Mouse (Mus musculus) liver, postnatal 0 days (tissue): ENCODE measurements around the gene Atl1. TPM values are rescaled to one million over a fixed set of nuclear protein-coding genes. Genes with fewer than 3 reads are reported as not detected.
A peak's percentile ranks its signal among the peaks of the same experiment; 100 is the strongest.

Experiments
- ATAC-seq: fragments of 200-750 bp; cut with Nextera tagmentation; 2 replicates; pipeline ENCODE4 v1.8.0; 2017; ENCODE audit warnings: mild to moderate bottlenecking, moderate library complexity
- DNase-seq: peaks from one replicate; pipeline ENCODE4 v3.0.0-alpha.2; 2016
- H3K27ac ChIP-seq: fragments of 300-500 bp; sonication (generic); 2 replicates; pipeline ENCODE4 v1.5.1; 2014; ENCODE audit warnings: antibody characterized with exemption, moderate library complexity, mild to moderate bottlenecking, low read depth
- H3K27me3 ChIP-seq: fragments of 300-500 bp; sonication (generic); 2 replicates; pipeline ENCODE4 v1.6.1; 2014; ENCODE audit warnings: low read length, control low read depth, mixed read lengths; ENCODE audit not compliant: insufficient read depth
- H3K36me3 ChIP-seq: fragments of 300-500 bp; sonication (generic); replicated peaks from 2 replicates; pipeline ENCODE4 v1.6.1; 2014; ENCODE audit warnings: mild to moderate bottlenecking, control low read depth, low read length, moderate library complexity, mixed read lengths; ENCODE audit not compliant: insufficient read depth
- H3K4me1 ChIP-seq: fragments of 300-500 bp; sonication (generic); 2 replicates; pipeline ENCODE4 v1.6.1; 2014; ENCODE audit warnings: antibody characterized with exemption, mild to moderate bottlenecking, control low read depth; ENCODE audit not compliant: insufficient read depth
- H3K4me2 ChIP-seq: fragments of 300-500 bp; sonication (generic); 2 replicates; pipeline ENCODE4 v1.6.1; 2014; ENCODE audit warnings: low read depth, mild to moderate bottlenecking, low read length, moderate library complexity, mixed read lengths
- H3K4me3 ChIP-seq: fragments of 300-500 bp; sonication (generic); 2 replicates; pipeline ENCODE4 v1.5.1; 2014; ENCODE audit warnings: low read depth, low read length
- H3K9ac ChIP-seq: fragments of 300-500 bp; sonication (generic); replicated peaks from 2 replicates; pipeline ENCODE4 v1.6.1; 2014; ENCODE audit warnings: mild to moderate bottlenecking, moderate library complexity
- H3K9me3 ChIP-seq: fragments of 300-500 bp; sonication (generic); 2 replicates; pipeline ENCODE4 v1.6.1; 2016; ENCODE audit warnings: mild to moderate bottlenecking, control low read depth, low read length, mixed read lengths
- CTCF ChIP-seq: sonication (generic); IDR thresholded peaks from 2 replicates; pipeline ENCODE4 v1.5.1; 2016; ENCODE audit warnings: antibody characterized with exemption, low read depth
- EP300 ChIP-seq: IDR thresholded peaks from 2 replicates; pipeline ENCODE4 v1.6.1; 2016; ENCODE audit warnings: antibody characterized with exemption, low read depth, mild to moderate bottlenecking
- WGBS: fragments of 180-500 bp; shearing (Covaris S2); extraction: QIAGEN DNeasy Blood & Tissue Kit; methylation state at CpG from one replicate; pipeline ENCODE4 v1.1.7; 2014; ENCODE audit not compliant: insufficient replicate concordance; 5-methylcytosine and 5-hydroxymethylcytosine counted together
- polyA plus RNA-seq: library from polyadenylated mRNA; unstranded; fragments of >200 nt; fragmentation: Nextera tagmentation; extraction: Ambion mirVana; gene quantifications from 2 replicates; pipeline ENCODE4 v1.2.1, GENCODE M21; 2015

The Atl1 gene
- polyA plus RNA-seq, 1 experiment from 2014 or later, result 1.0 TPM

- TF ChIP-seq CTCF (no peak), EP300 (no peak)
- Histone ChIP-seq H3K27me3 (no peaks in the 10 kb centered on the region), H3K9ac (no peak overlapping the region), H3K36me3 (peaks cover 29% of the 10 kb centered on the region), H3K4me1 (peaks cover 12% of the 10 kb centered on the region), H3K27ac (no peak overlapping the region; the same call in 1 of the 2 replicates), H3K4me2 (no peak overlapping the region), H3K9me3 (no peaks in the 10 kb centered on the region), H3K4me3 (no peak overlapping the region)
- ATAC-seq (no peak), DNase-seq (no peak)
- WGBS, result 61% methylated on average over 9 of the region's 9 CpGs
These were observed 85.1 kb downstream of the Atl1 start for GRCm38 (mm10) chr12:69977376-69977998.

- Histone ChIP-seq H3K27me3 (no peaks in the 10 kb centered on the region), H3K36me3 (peaks cover 40% of the 10 kb centered on the region), H3K27ac (no peak overlapping the region), H3K4me1 (peaks cover 21% of the 10 kb centered on the region), H3K4me2 (no peak overlapping the region), H3K9me3 (no peaks in the 10 kb centered on the region), H3K4me3 (no peak overlapping the region), H3K9ac (no peak overlapping the region)
- ATAC-seq (no peak), DNase-seq (no peak)
- 73% methylated on average over 5 of the region's 5 CpGs for WGBS
- TF ChIP-seq EP300 (no peak), CTCF (peak; percentile 54)
These were observed 90.5 kb downstream of the Atl1 start for GRCm38 (mm10) chr12:69982874-69983273.

- TF ChIP-seq EP300, result 0 out of 2 replicates have a peak, but pooled peaks have one; percentile 10
- no peak for TF ChIP-seq CTCF
- Histone ChIP-seq H3K4me3 (peak overlapping the region; percentile 90), H3K27me3 (no peaks in the 10 kb centered on the region), H3K9me3 (no peaks in the 10 kb centered on the region), H3K36me3 (peaks cover 31% of the 10 kb centered on the region), H3K9ac (peak overlapping the region; percentile 99), H3K4me2 (peak overlapping the region; percentile 92), H3K4me1 (peaks cover 18% of the 10 kb centered on the region), H3K27ac (peak overlapping the region; percentile 99)
- ATAC-seq, result no peak
- no peak for DNase-seq
- 25% methylated on average over 4 of the region's 4 CpGs for WGBS
These were observed 93.1 kb downstream of the Atl1 start for GRCm38 (mm10) chr12:69985546-69985945.

GRCm38 (mm10) chr12:69986241-69986762, 93.9 kb downstream of the Atl1 start:
- Histone ChIP-seq H3K36me3 (peaks cover 28% of the 10 kb centered on the region), H3K27me3 (no peaks in the 10 kb centered on the region), H3K9ac (peak overlapping the region; percentile 99), H3K4me2 (peak overlapping the region; percentile 92), H3K4me1 (peaks cover 15% of the 10 kb centered on the region), H3K4me3 (peak overlapping the region; percentile 90), H3K9me3 (no peaks in the 10 kb centered on the region), H3K27ac (peak overlapping the region; percentile 99)
- peak; percentile 61 for DNase-seq
- ATAC-seq, result peak; percentile 35
- TF ChIP-seq EP300 (no peak), CTCF (no peak)
- WGBS, result under 1% methylated on average over 35 of the region's 36 CpGs

GRCm38 (mm10) chr12:69986786-69987497, 94.5 kb downstream of the Atl1 start, which contains the start of gene Sav1:
TSS of gene Sav1 (minus strand) at chr12:69987002.
- peak; percentile 94 for ATAC-seq
- 2% methylated on average over 84 of the region's 102 CpGs for WGBS

GRCm38 (mm10) chr12:69995382-69995781, 103.0 kb downstream of the Atl1 start:
- H3K36me3 ChIP-seq, result no peaks in the 10 kb centered on the region
- no peaks in the 10 kb centered on the region for H3K9me3 ChIP-seq
- H3K27ac ChIP-seq, result no peak overlapping the region
- 72% methylated on average over 3 of the region's 3 CpGs for WGBS
- no peaks in the 10 kb centered on the region for H3K27me3 ChIP-seq
- H3K4me2 ChIP-seq, result no peak overlapping the region
- no peak for ATAC-seq
- DNase-seq, result no peak
- H3K4me3 ChIP-seq, result no peak overlapping the region
- no peaks in the 10 kb centered on the region for H3K4me1 ChIP-seq
- no peak overlapping the region for H3K9ac ChIP-seq
- TF ChIP-seq CTCF (no peak), EP300 (no peak)

More at GRCm38 (mm10) chr12:69986786-69987497, 94.5 kb downstream of the Atl1 start, which contains the start of gene Sav1:
- DNase-seq, result peak; percentile 93
- Histone ChIP-seq H3K27ac (peak within 1 kb of the TSS; percentile 99), H3K36me3 (peaks cover 24% of the 10 kb centered on the region), H3K9me3 (no peaks in the 10 kb centered on the region), H3K4me2 (peak within 1 kb of the TSS; percentile 92), H3K9ac (peak within 1 kb of the TSS; percentile 99), H3K4me1 (peaks cover 15% of the 10 kb centered on the region), H3K4me3 (peak within 1 kb of the TSS; percentile 90), H3K27me3 (no peaks in the 10 kb centered on the region)
- no peak for TF ChIP-seq EP300
- no peak for TF ChIP-seq CTCF
